Mouse (Mus musculus) heart, embryonic 11.5 days (tissue): Measurements from ENCODE around the gene Tmem247. TPM values are rescaled to one million over a fixed set of nuclear protein-coding genes. Genes with fewer than 3 reads are reported as not detected.

Source experiments
- ATAC-seq: fragments of 200-750 bp; cut with Nextera tagmentation; replicated peaks from 2 replicates; pipeline ENCODE4 v1.8.0; 2017; ENCODE audit warnings: moderate library complexity; ENCODE audit not compliant: insufficient number of reproducible peaks, low FRiP score, low TSS enrichment
- H3K27ac ChIP-seq: fragments of 300-500 bp; sonication (generic); 2 replicates; pipeline ENCODE4 v1.5.1; 2014; ENCODE audit warnings: mild to moderate bottlenecking, low read depth, low read length
- H3K27me3 ChIP-seq: fragments of 300-500 bp; sonication (generic); 2 replicates; pipeline ENCODE4 v1.6.1; 2014; ENCODE audit warnings: mild to moderate bottlenecking, low read length, mixed read lengths; ENCODE audit not compliant: control insufficient read depth, insufficient read depth
- H3K36me3 ChIP-seq: fragments of 300-500 bp; sonication (generic); 2 replicates; pipeline ENCODE4 v1.6.1; 2014; ENCODE audit warnings: mild to moderate bottlenecking, low read length, moderate library complexity, mixed read lengths; ENCODE audit not compliant: control insufficient read depth, insufficient read depth
- H3K4me1 ChIP-seq: fragments of 300-500 bp; sonication (generic); 2 replicates; pipeline ENCODE4 v1.6.1; 2014; ENCODE audit warnings: low read length; ENCODE audit not compliant: control insufficient read depth, insufficient read depth
- H3K4me2 ChIP-seq: fragments of 300-500 bp; sonication (generic); 2 replicates; pipeline ENCODE4 v1.6.1; 2014; ENCODE audit warnings: mild to moderate bottlenecking, moderate library complexity
- H3K4me3 ChIP-seq: fragments of 300-500 bp; sonication (generic); 2 replicates; pipeline ENCODE4 v1.5.1; 2014; ENCODE audit warnings: low read depth, low read length
- H3K9ac ChIP-seq: fragments of 300-500 bp; sonication (generic); 2 replicates; pipeline ENCODE4 v1.6.1; 2014; ENCODE audit warnings: mild to moderate bottlenecking, low read depth, low read length, moderate library complexity
- H3K9me3 ChIP-seq: fragments of 300-500 bp; sonication (generic); replicated peaks from 2 replicates; pipeline ENCODE4 v1.6.1; 2016; ENCODE audit warnings: low read length; ENCODE audit not compliant: control insufficient read depth
- WGBS: fragments of 180-500 bp; shearing (Covaris S2); extraction: QIAGEN DNeasy Blood & Tissue Kit; methylation state at CpG from one replicate; pipeline ENCODE4 v1.1.7; 2014; ENCODE audit not compliant: insufficient replicate concordance; 5-methylcytosine and 5-hydroxymethylcytosine counted together
- polyA plus RNA-seq: library from polyadenylated mRNA; unstranded; fragments of >200 nt; fragmentation: Nextera tagmentation; extraction: Ambion mirVana; gene quantifications from 2 replicates; pipeline ENCODE4 v1.2.1, GENCODE M21; 2014

Gene Tmem247
- polyA plus RNA-seq, 1 experiment from 2014 or later = not detected

DNA sequence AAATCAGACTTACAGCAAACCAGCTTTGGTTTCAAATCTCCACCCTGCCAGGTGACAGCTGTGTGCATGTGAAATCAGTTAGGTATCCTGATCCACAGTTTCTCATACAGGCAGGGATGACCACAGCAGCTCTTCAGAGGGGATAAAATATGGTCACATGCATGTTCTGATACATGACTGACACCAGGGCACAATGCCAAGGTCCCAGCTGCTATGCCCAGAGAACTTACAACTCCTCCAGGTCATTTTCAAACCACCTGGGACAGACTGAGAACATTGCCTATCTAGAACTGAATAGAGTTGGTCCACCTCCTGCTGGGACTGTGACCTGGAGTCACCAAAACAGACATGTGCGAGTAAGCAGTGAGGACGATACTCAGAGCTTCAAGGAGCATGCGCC, 10.1 kb upstream of the Tmem247 start:
- Histone ChIP-seq H3K9ac (no peak overlapping the region), H3K27me3 (no peaks in the 10 kb centered on the region), H3K4me3 (no peak overlapping the region), H3K27ac (no peak overlapping the region), H3K4me1 (peaks cover 28% of the 10 kb centered on the region), H3K36me3 (no peaks in the 10 kb centered on the region), H3K4me2 (no peak overlapping the region), H3K9me3 (no peaks in the 10 kb centered on the region)
- no peak for ATAC-seq
- 92% methylated on average over 3 of the region's 3 CpGs for WGBS

DNA sequence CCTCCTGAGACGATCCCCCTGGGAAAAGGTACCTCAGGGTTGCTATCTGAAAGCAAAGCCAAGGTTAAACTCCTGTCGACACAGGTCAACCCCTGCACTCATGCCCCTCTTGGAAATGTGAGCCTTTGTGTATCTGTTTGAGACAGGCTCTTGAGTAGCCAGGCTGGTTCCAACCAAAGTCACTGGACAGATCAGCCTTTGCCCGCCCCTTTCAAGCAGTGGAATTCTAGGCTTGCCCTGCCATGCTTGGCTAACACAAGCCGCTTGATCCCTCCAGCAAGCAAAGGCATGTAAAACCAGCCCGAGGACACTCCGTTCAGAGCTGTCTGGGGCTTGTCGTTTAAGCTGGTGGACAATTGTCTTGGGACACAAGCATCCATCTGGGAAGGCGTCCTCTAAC, 8.8 kb upstream of the Tmem247 start:
- no peaks in the 10 kb centered on the region for H3K27me3 ChIP-seq
- 64% methylated on average over 8 of the region's 8 CpGs for WGBS
- no peak overlapping the region for H3K9ac ChIP-seq
- no peak overlapping the region for H3K4me2 ChIP-seq
- H3K27ac ChIP-seq = no peak overlapping the region
- no peak for ATAC-seq
- no peaks in the 10 kb centered on the region for H3K9me3 ChIP-seq
- H3K4me1 ChIP-seq = peaks cover 28% of the 10 kb centered on the region
- no peak overlapping the region for H3K4me3 ChIP-seq
- H3K36me3 ChIP-seq = no peaks in the 10 kb centered on the region

- WGBS = 71% methylated on average over 14 of the region's 14 CpGs
- H3K4me2 ChIP-seq = no peak overlapping the region
- no peaks in the 10 kb centered on the region for H3K36me3 ChIP-seq
- no peak overlapping the region for H3K4me3 ChIP-seq
- H3K27me3 ChIP-seq = no peaks in the 10 kb centered on the region
- no peak overlapping the region for H3K9ac ChIP-seq
- peaks cover 14% of the 10 kb centered on the region for H3K4me1 ChIP-seq
- no peak overlapping the region for H3K27ac ChIP-seq
- no peak for ATAC-seq
- H3K9me3 ChIP-seq = no peaks in the 10 kb centered on the region
These were observed 7.2 kb upstream of the Tmem247 start for GRCm38 (mm10) chr17:86909733-86910495.

DNA sequence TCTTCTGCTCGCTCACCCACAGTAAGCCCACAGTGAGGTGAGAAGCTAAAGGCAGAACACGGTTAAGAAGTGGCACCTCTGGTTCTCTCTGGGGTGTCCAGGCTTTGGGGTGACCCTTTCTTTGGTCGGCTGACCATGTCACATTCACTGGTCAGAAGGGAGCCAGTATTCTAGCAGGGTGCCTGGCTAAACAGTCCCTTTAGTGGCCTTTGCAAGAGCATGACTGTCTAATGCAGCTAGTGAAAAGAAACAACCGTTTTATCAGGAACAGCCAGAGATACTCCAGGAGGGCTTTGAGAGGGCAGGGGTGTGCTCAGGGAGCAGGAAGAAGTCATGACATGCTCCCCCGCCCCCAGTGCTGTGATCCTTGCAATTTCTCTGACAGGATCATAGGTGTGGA, 5.9 kb upstream of the Tmem247 start:
- ATAC-seq = no peak
- H3K4me1 ChIP-seq = peaks cover 5% of the 10 kb centered on the region; the same call in 1 of the 2 replicates
- WGBS = 52% methylated on average over 5 of the region's 5 CpGs

DNA sequence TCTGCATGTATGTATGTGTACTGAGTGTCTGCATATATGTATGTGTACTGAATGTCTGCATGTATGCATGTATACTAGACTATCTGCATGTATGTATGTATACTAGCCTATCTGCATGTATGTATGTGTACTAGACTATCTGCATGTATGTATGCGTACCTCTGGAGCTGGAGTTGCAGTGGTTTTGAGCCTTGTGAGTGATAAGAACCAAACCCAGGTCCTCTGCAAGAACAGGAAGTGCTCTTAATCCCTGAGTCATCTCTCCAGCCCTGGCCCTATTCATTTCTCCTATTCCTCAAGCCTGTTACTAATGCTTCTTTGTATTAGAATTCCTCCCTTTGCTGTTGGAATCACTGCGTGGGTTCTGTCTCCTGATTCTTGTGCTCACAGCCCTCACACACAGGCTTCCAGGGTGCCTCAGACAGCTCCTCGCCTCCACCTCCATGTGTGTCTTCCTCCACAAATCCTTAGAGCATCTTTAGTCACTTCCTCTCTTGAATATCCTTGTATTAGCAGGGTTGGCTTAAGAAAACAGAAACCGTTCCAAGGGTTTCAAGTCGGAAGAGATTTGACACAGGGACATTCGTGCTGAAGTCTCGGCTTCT, 4.0 kb upstream of the Tmem247 start:
- Histone ChIP-seq H3K27ac (no peak overlapping the region), H3K9me3 (no peaks in the 10 kb centered on the region), H3K27me3 (no peaks in the 10 kb centered on the region), H3K4me1 (peaks cover 5% of the 10 kb centered on the region; the same call in 1 of the 2 replicates), H3K4me2 (no peak overlapping the region), H3K4me3 (no peak overlapping the region), H3K9ac (no peak overlapping the region), H3K36me3 (no peaks in the 10 kb centered on the region)
- no peak for ATAC-seq
- 69% methylated on average over 7 of the region's 7 CpGs for WGBS

More for the DNA sequence above, 5.9 kb upstream of the Tmem247 start:
- Histone ChIP-seq H3K9ac (no peak overlapping the region), H3K36me3 (no peaks in the 10 kb centered on the region), H3K27ac (no peak overlapping the region), H3K27me3 (no peaks in the 10 kb centered on the region), H3K4me2 (no peak overlapping the region), H3K9me3 (no peaks in the 10 kb centered on the region), H3K4me3 (no peak overlapping the region)

- H3K4me3 ChIP-seq = no peak overlapping the region
- no peaks in the 10 kb centered on the region for H3K27me3 ChIP-seq
- ATAC-seq = no peak
- no peaks in the 10 kb centered on the region for H3K36me3 ChIP-seq
- 73% methylated on average over 4 of the region's 4 CpGs for WGBS
- peaks cover 5% of the 10 kb centered on the region; the same call in 1 of the 2 replicates for H3K4me1 ChIP-seq
- no peak overlapping the region for H3K4me2 ChIP-seq
- no peaks in the 10 kb centered on the region for H3K9me3 ChIP-seq
- no peak overlapping the region for H3K27ac ChIP-seq
- H3K9ac ChIP-seq = no peak overlapping the region
These were observed 1.6 kb upstream of the Tmem247 start for GRCm38 (mm10) chr17:86915540-86915939.

DNA sequence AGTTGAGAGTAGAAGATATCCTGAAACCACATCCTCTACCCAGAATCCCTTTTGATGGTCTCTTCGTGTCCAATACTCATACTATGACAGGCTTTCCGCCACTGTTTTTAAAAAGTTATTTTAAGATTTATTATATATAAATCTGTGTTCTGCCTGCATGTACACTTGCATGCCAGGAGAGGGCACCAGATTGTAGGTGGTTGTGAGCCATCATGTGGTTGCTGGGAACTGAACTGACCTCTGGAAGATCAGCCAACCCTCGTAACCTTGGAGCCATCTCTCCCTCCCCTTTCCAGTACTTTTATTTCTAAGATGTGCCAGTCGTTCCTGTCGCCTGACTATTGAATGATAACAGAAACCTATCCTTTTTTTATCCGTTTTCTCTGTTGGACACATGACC, 1.6 kb downstream of the Tmem247 start:
- H3K4me1 ChIP-seq = 0 out of 2 replicates have a peak, but pooled peaks cover 2% of the 10 kb centered on the region
- no peak overlapping the region for H3K27ac ChIP-seq
- H3K27me3 ChIP-seq = no peaks in the 10 kb centered on the region
- H3K9me3 ChIP-seq = no peaks in the 10 kb centered on the region
- no peaks in the 10 kb centered on the region for H3K36me3 ChIP-seq
- H3K4me3 ChIP-seq = no peak overlapping the region
- ATAC-seq = no peak
- H3K9ac ChIP-seq = no peak overlapping the region
- H3K4me2 ChIP-seq = no peak overlapping the region
- 67% methylated on average over 6 of the region's 6 CpGs for WGBS

DNA sequence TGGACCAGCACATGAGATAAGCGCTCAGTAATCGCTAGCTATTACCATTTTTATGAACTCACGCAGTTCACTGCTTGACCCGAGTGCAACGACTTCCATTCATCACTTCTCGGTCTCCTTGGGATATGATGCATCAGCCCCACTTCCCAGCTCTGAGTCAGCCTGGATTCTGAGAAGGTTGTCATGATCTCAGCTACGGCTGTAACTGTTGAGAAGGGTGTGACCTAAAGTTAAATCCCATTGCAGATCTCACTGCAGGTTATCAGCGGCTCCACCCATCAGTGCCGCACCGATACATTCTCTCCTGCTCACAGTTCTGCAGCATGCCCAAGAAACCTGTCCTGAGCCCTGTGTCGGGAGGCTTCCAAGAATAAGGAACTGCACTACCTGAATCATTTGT, 2.6 kb downstream of the Tmem247 start:
- ATAC-seq = no peak
- H3K4me1 ChIP-seq = 0 out of 2 replicates have a peak, but pooled peaks cover 2% of the 10 kb centered on the region
- no peaks in the 10 kb centered on the region for H3K27me3 ChIP-seq
- H3K9ac ChIP-seq = no peak overlapping the region
- no peaks in the 10 kb centered on the region for H3K9me3 ChIP-seq
- H3K4me3 ChIP-seq = no peak overlapping the region
- WGBS = 77% methylated on average over 11 of the region's 11 CpGs
- H3K4me2 ChIP-seq = no peak overlapping the region
- H3K27ac ChIP-seq = no peak overlapping the region
- no peaks in the 10 kb centered on the region for H3K36me3 ChIP-seq
